Mouse (Mus musculus): ENCODE measurements around the gene Rnf34. TPM values are rescaled to one million over a fixed set of nuclear protein-coding genes. Genes with fewer than 3 reads are reported as not detected.

Rnf34 gene
- polyA plus RNA-seq, 1 experiment from 2014 or later: 38.9 TPM

- H3K36me3 ChIP-seq: no peaks in the 10 kb centered on the region
- WGBS: 60% methylated on average over 3 of the region's 3 CpGs
- no peak for ATAC-seq (ENCODE audit: insufficient number of reproducible peaks, insufficient read depth, low FRiP score, low TSS enrichment, low read depth)
These were observed 51.8 kb downstream of the Rnf34 start for GRCm38 (mm10) chr5:122901666-122902065.

GRCm38 (mm10) chr5:122902228-122902627, 52.4 kb downstream of the Rnf34 start:
- Histone ChIP-seq H3K36me3 (no peaks in the 10 kb centered on the region), H3K4me2 (no peak overlapping the region), H3K9ac (no peak overlapping the region), H3K9me3 (no peaks in the 10 kb centered on the region), H3K4me1 (peaks cover 32% of the 10 kb centered on the region), H3K4me3 (no peak overlapping the region), H3K27ac (no peak overlapping the region), H3K27me3 (no peaks in the 10 kb centered on the region)
- no peak for ATAC-seq (ENCODE audit: insufficient number of reproducible peaks, insufficient read depth, low FRiP score, low TSS enrichment, low read depth)
- WGBS: 84% methylated on average over 6 of the region's 6 CpGs

More at GRCm38 (mm10) chr5:122901666-122902065, 51.8 kb downstream of the Rnf34 start:
- no peak overlapping the region for H3K9ac ChIP-seq
- H3K27ac ChIP-seq: no peak overlapping the region
- no peak overlapping the region for H3K4me2 ChIP-seq
- no peaks in the 10 kb centered on the region for H3K9me3 ChIP-seq
- no peaks in the 10 kb centered on the region for H3K27me3 ChIP-seq
- H3K4me1 ChIP-seq: peaks cover 33% of the 10 kb centered on the region
- H3K4me3 ChIP-seq: no peak overlapping the region

- H3K27ac ChIP-seq: no peak overlapping the region
- H3K4me1 ChIP-seq: peaks cover 22% of the 10 kb centered on the region
- no peak for ATAC-seq (ENCODE audit: insufficient number of reproducible peaks, insufficient read depth, low FRiP score, low TSS enrichment, low read depth)
- no peaks in the 10 kb centered on the region for H3K9me3 ChIP-seq
- no peak overlapping the region for H3K4me2 ChIP-seq
- H3K27me3 ChIP-seq: no peaks in the 10 kb centered on the region
- H3K4me3 ChIP-seq: no peak overlapping the region
- 24% methylated on average over 5 of the region's 5 CpGs for WGBS
- no peaks in the 10 kb centered on the region for H3K36me3 ChIP-seq
- H3K9ac ChIP-seq: no peak overlapping the region
These were observed 53.3 kb downstream of the Rnf34 start for GRCm38 (mm10) chr5:122903165-122903564.

GRCm38 (mm10) chr5:122907182-122907581, 57.3 kb downstream of the Rnf34 start:
- Histone ChIP-seq H3K27me3 (no peaks in the 10 kb centered on the region), H3K27ac (no peak overlapping the region), H3K4me3 (no peak overlapping the region), H3K9ac (no peak overlapping the region), H3K9me3 (no peaks in the 10 kb centered on the region), H3K4me2 (no peak overlapping the region), H3K4me1 (peaks cover 6% of the 10 kb centered on the region; the same call in 1 of the 2 replicates), H3K36me3 (no peaks in the 10 kb centered on the region)
- ATAC-seq (ENCODE audit: insufficient number of reproducible peaks, insufficient read depth, low FRiP score, low TSS enrichment, low read depth): no peak
- 81% methylated on average over 1 of the region's 1 CpGs for WGBS

- 84% methylated on average over 2 of the region's 2 CpGs for WGBS
- H3K9me3 ChIP-seq: no peaks in the 10 kb centered on the region
- H3K4me3 ChIP-seq: no peak overlapping the region
- no peak overlapping the region for H3K27ac ChIP-seq
- no peaks in the 10 kb centered on the region for H3K27me3 ChIP-seq
- no peak for ATAC-seq (ENCODE audit: insufficient number of reproducible peaks, insufficient read depth, low FRiP score, low TSS enrichment, low read depth)
- H3K36me3 ChIP-seq: no peaks in the 10 kb centered on the region
- peaks cover 5% of the 10 kb centered on the region; the same call in 1 of the 2 replicates for H3K4me1 ChIP-seq
- no peak overlapping the region for H3K4me2 ChIP-seq
- no peak overlapping the region for H3K9ac ChIP-seq
These were observed 58.2 kb downstream of the Rnf34 start for GRCm38 (mm10) chr5:122908001-122908400.

- Histone ChIP-seq H3K4me1 (no peaks in the 10 kb centered on the region), H3K9ac (no peak overlapping the region), H3K36me3 (no peaks in the 10 kb centered on the region), H3K27me3 (no peaks in the 10 kb centered on the region), H3K9me3 (no peaks in the 10 kb centered on the region), H3K4me3 (no peak overlapping the region), H3K27ac (no peak overlapping the region), H3K4me2 (no peak overlapping the region)
- ATAC-seq (ENCODE audit: insufficient number of reproducible peaks, insufficient read depth, low FRiP score, low TSS enrichment, low read depth): no peak
- 86% methylated on average over 18 of the region's 18 CpGs for WGBS
These were observed 59.6 kb downstream of the Rnf34 start for GRCm38 (mm10) chr5:122909481-122909880.

GRCm38 (mm10) chr5:122912863-122913262, 63.0 kb downstream of the Rnf34 start:
- Histone ChIP-seq H3K4me2 (no peak overlapping the region), H3K4me3 (no peak overlapping the region), H3K9ac (no peak overlapping the region), H3K9me3 (no peaks in the 10 kb centered on the region), H3K27me3 (no peaks in the 10 kb centered on the region), H3K4me1 (no peaks in the 10 kb centered on the region), H3K27ac (no peak overlapping the region), H3K36me3 (no peaks in the 10 kb centered on the region)
- ATAC-seq (ENCODE audit: insufficient number of reproducible peaks, insufficient read depth, low FRiP score, low TSS enrichment, low read depth): no peak
- WGBS: 89% methylated on average over 4 of the region's 4 CpGs

GRCm38 (mm10) chr5:122916147-122916546, 66.3 kb downstream of the Rnf34 start:
- no peaks in the 10 kb centered on the region for H3K9me3 ChIP-seq
- no peak overlapping the region for H3K4me2 ChIP-seq
- no peaks in the 10 kb centered on the region for H3K4me1 ChIP-seq
- 86% methylated on average over 6 of the region's 6 CpGs for WGBS
- no peak for ATAC-seq (ENCODE audit: insufficient number of reproducible peaks, insufficient read depth, low FRiP score, low TSS enrichment, low read depth)
- no peaks in the 10 kb centered on the region for H3K36me3 ChIP-seq
- H3K4me3 ChIP-seq: no peak overlapping the region
- H3K27me3 ChIP-seq: no peaks in the 10 kb centered on the region
- H3K27ac ChIP-seq: no peak overlapping the region
- no peak overlapping the region for H3K9ac ChIP-seq

GRCm38 (mm10) chr5:122917982-122918711, 68.3 kb downstream of the Rnf34 start:
- ATAC-seq (ENCODE audit: insufficient number of reproducible peaks, insufficient read depth, low FRiP score, low TSS enrichment, low read depth): no peak
- Histone ChIP-seq H3K27ac (no peak overlapping the region), H3K9me3 (no peaks in the 10 kb centered on the region), H3K9ac (0 out of 2 replicates have a peak overlapping the region, but pooled peaks have one; percentile 27), H3K27me3 (no peaks in the 10 kb centered on the region), H3K4me3 (no peak overlapping the region), H3K4me1 (no peaks in the 10 kb centered on the region), H3K4me2 (no peak overlapping the region), H3K36me3 (no peaks in the 10 kb centered on the region)
- 25% methylated on average over 7 of the region's 7 CpGs for WGBS

- 85% methylated on average over 5 of the region's 5 CpGs for WGBS
- ATAC-seq (ENCODE audit: insufficient number of reproducible peaks, insufficient read depth, low FRiP score, low TSS enrichment, low read depth): no peak
- Histone ChIP-seq H3K27me3 (no peaks in the 10 kb centered on the region), H3K27ac (no peak overlapping the region), H3K9me3 (no peaks in the 10 kb centered on the region), H3K4me3 (no peak overlapping the region), H3K36me3 (no peaks in the 10 kb centered on the region), H3K4me1 (no peaks in the 10 kb centered on the region), H3K4me2 (no peak overlapping the region), H3K9ac (no peak overlapping the region)
These were observed 70.7 kb downstream of the Rnf34 start for GRCm38 (mm10) chr5:122920557-122920956.
